Mouse (Mus musculus) cortical plate, adult 2 months (tissue): ENCODE data around the gene Dnpep. TPM values are rescaled to one million over a fixed set of nuclear protein-coding genes. Genes with fewer than 3 reads are reported as not detected.

Experiments used
- H3K27ac ChIP-seq: fragments of 200-500 bp; 2 replicates; pipeline ENCODE4 v1.5.1; 2012; ENCODE audit warnings: low read length, control low read depth, inconsistent platforms; ENCODE audit not compliant: insufficient read depth
- H3K4me1 ChIP-seq: fragments of 200-500 bp; 2 replicates; pipeline ENCODE4 v1.6.1; 2011; ENCODE audit warnings: low read length; ENCODE audit not compliant: control insufficient read depth, insufficient read depth
- H3K4me3 ChIP-seq: fragments of 200-500 bp; 2 replicates; pipeline ENCODE4 v1.5.1; 2011; ENCODE audit warnings: mild to moderate bottlenecking, low read length, control low read depth; ENCODE audit not compliant: insufficient read depth
- CTCF ChIP-seq: fragments of 200-500 bp; IDR thresholded peaks from 2 replicates; pipeline ENCODE4 v1.5.1; 2011; ENCODE audit warnings: mild to moderate bottlenecking, control low read depth, low read length; ENCODE audit not compliant: insufficient read depth; ENCODE audit errors: extremely low read depth
- POLR2A ChIP-seq: fragments of 200-500 bp; IDR thresholded peaks from 2 replicates; pipeline ENCODE4 v1.6.1; 2011; ENCODE audit warnings: mild to moderate bottlenecking, low read length, control low read depth; ENCODE audit not compliant: insufficient read depth; ENCODE audit errors: extremely low read depth
- polyA plus RNA-seq: library from polyadenylated mRNA; depleted of rRNA; stranded (reverse); fragments of >200 nt; gene quantifications from 2 replicates; pipeline ENCODE4 v1.2.3, GENCODE M21; 2012

Dnpep gene
- polyA plus RNA-seq, 1 experiment, result 74.4 TPM

DNA sequence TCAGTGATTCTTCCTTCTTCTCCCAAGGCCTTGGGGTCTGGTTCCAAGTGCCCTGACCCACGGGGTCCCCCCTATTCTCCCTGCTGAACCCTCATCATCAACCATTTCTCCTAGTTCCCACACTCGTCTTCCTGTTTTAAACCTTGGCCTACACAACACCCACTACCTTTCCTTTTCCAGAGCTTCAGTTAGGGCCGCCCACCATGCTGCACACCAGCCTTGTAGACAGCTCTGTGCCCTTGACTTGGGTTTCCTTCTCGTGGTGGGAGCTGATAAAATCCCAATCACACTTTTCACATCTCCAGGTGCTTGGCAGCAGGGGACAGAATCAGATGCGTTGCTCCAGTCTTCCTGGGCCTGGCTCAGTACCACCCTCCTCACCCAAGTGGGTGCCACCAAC is 23.5 kb downstream of the Dnpep start:
- no peak overlapping the region for H3K4me3 ChIP-seq
- no peak overlapping the region for H3K27ac ChIP-seq
- TF ChIP-seq POLR2A, result no peak
- TF ChIP-seq CTCF, result no peak
- peaks cover 3% of the 10 kb centered on the region for H3K4me1 ChIP-seq

DNA sequence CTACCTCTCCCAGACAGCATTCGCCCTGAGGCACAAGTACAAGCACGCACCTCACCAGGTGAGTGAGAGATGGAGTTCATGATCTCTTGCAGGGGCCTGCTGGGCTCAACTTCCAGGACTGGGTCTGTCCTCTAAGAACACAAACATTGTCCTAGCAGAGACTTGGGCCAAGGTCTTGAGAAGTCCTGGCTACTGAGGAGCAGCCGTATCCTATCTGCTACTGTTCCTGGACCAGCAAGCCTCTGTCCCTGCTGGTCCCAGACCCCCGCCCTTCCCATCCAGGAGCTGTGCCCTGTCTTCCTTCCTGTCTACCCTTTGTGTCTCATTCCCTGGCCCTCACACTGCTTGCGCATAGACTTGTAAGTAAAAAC is 24.5 kb downstream of the Dnpep start:
- H3K4me1 ChIP-seq, result peaks cover 5% of the 10 kb centered on the region
- H3K4me3 ChIP-seq, result no peak overlapping the region
- no peak overlapping the region for H3K27ac ChIP-seq
- TF ChIP-seq CTCF (no peak), POLR2A (no peak)

DNA sequence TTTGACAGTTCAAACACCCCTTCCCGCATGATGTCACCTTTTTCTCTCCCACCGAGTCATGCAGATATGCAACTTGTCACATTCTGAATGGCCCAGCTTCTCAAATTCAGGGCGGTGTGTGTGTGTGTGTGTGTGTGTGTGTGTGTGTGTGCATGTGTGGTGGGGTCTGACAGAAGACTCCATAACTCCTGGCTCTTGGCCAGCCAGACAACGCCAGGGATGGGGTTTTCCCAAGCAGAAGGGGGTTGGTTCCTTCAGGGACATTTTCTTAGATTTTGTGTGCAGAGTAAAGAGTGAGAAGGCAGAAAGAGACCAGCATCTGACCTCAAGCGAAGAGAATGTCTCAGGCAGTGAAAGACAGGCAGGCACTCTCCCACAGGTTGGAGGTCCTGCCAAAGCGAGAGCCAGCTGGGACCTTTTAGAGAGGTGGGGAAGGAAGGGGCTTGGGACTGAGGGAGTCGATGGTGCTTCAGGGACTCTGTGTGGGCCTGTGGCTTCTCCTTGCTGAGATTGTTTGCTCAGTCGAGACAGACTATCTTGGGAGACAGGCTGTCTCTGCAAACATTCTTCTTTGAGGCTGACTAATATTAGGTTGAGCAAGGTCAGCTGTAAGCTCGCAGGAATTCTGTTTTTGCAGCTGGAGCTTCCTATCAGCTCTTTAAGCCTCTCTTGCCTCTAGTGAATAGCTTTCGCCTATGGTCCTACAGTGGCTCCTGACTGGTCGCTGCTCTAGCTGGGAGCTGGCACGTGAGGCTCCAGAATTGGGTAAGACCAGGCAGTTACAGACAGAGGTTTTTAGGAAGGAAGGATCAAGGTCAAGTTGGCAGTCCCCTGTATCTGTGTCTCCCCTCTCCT is 25.1 kb downstream of the Dnpep start:
- Histone ChIP-seq H3K27ac (no peak overlapping the region), H3K4me3 (no peak overlapping the region), H3K4me1 (peaks cover 8% of the 10 kb centered on the region)
- TF ChIP-seq CTCF (no peak), POLR2A (no peak)

DNA sequence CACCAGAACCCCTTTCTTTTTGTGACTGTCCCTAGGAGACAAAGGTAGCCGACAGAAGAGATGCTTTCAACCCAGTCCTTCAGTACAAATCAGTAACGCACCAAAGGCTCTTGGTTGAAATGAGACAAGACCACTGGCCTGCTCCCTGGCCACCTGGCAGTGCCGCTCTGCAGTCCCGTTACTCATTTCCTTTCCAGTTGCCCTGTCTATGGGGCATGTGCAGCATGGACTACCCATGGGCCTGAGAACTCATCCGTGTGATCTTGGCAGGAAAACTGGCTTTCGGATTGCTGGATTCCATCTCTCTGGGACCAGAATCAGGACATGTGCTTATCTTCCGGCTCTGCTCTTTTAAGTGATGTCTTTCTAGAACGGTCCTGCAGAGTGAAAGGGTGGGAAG is 26.5 kb downstream of the Dnpep start:
- Histone ChIP-seq H3K4me3 (no peak overlapping the region), H3K4me1 (peaks cover 8% of the 10 kb centered on the region), H3K27ac (no peak overlapping the region)
- TF ChIP-seq CTCF, result no peak
- TF ChIP-seq POLR2A, result no peak

DNA sequence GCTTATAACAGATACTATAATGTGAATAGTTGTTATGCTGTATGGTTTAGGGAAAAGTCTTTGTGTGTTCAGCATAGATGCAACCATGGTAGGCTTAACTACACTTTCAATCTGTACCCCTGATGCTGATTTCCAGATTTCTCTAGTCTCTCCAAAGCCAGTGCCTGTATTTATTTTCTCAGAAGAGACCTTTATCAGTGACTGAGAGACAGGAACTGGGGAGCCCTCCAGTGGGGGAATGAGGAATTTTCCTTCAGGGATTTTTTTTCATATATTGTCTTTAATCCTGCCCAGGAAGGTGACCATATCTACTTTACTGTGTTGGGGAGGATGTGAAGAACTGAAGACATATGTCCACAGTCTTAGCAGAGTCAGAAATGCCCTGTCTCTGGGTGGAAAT is 27.2 kb downstream of the Dnpep start:
- no peak overlapping the region for H3K27ac ChIP-seq
- peaks cover 6% of the 10 kb centered on the region for H3K4me1 ChIP-seq
- H3K4me3 ChIP-seq, result no peak overlapping the region
- TF ChIP-seq POLR2A (no peak), CTCF (peak; percentile 33; the same call in 1 of the 2 replicates)

DNA sequence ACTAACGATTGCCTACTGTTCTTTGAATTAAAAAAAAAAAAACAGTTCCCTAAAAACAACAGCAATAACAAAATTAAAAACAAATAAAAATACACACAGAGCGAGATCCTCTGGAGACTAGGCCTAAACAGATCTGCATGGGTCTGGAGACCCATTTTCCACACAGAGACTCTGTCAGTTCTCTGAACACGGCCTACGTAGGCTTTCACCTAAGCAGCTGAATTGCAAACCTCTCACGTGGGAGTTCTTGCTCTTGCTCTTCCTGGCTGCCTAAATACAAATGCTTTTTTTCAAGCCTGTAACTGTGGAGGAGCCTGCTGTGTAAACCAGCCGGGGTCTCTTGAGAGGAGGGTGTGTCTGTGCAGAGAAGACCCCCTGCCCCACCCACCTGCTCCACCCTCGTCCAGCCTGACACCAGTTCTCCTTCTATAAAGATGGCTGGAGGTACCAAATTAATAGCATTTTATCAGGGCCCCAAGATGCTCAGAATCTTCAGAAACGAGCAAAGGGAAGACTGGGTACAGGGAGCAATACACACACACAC is 27.8 kb downstream of the Dnpep start:
- Histone ChIP-seq H3K4me3 (no peak overlapping the region), H3K27ac (peak overlapping the region; percentile 76), H3K4me1 (peaks cover 6% of the 10 kb centered on the region)
- TF ChIP-seq CTCF (no peak), POLR2A (no peak)

DNA sequence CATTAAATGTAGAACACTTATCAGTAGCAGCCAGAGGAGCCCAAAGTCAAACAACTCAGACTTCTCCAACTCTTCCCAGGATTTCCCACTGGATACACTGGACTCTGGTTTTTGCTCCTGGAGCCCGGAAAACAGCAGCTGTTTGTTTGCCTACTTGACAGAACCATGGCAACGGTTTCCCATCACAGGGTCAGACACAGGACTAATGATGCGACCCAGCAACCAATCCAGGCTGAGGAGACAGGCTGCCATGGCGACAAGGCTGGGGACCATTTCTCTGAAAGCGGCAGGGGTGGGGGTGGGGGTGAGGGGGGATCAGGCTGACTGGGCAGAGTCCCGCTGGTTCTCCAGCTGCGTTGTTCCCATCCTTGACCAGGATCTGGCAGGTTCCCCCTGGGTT is 28.4 kb downstream of the Dnpep start:
- H3K4me3 ChIP-seq, result no peak overlapping the region
- TF ChIP-seq POLR2A (no peak), CTCF (no peak)
- H3K27ac ChIP-seq, result no peak overlapping the region
- peaks cover 6% of the 10 kb centered on the region for H3K4me1 ChIP-seq

DNA sequence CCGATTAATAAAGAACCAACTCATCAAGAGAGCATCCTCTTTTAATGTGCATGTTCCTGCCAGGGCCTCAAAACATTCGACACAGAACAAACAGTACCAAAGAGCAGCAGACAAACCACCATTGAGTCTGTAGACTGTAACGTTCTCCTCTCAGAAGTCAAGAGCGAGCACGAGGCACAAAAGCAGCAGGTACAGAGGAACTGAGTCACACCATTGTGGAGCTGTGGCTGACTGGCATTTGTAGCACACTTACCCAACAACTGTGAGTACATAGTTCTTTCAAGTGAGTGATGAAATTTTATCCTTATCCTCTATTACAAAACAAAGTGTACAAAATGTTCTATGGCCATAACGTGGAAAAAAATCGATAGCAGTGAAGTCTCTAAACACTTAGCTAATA is 32.9 kb downstream of the Dnpep start:
- Histone ChIP-seq H3K27ac (no peak overlapping the region), H3K4me3 (no peak overlapping the region), H3K4me1 (peaks cover 6% of the 10 kb centered on the region; the same call in 1 of the 2 replicates)
- TF ChIP-seq POLR2A, result no peak

DNA sequence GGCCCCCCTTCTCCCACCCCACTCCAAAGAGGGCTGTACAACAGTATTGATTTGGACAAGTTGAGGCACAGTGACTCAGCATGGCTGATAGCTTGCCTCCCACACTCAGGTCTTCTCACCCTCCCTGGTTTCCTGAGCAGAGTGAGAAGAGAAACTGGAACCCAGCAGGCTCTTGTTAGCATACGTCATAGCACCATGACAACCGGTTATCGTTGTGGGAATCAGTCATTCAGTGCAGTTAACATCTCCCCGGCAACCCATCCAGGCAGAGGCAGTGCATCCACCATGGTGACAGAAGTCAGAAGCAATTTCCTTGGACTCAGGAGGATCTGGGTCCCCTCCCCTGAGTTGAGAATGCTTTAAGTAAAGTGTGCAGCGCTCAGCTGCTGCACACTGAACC is 34.8 kb downstream of the Dnpep start:
- peaks cover 1% of the 10 kb centered on the region; the same call in 1 of the 2 replicates for H3K4me1 ChIP-seq
- no peak overlapping the region; the same call in 1 of the 2 replicates for H3K27ac ChIP-seq
- H3K4me3 ChIP-seq, result no peak overlapping the region
- TF ChIP-seq POLR2A, result peak; percentile 60
- TF ChIP-seq CTCF, result no peak

DNA sequence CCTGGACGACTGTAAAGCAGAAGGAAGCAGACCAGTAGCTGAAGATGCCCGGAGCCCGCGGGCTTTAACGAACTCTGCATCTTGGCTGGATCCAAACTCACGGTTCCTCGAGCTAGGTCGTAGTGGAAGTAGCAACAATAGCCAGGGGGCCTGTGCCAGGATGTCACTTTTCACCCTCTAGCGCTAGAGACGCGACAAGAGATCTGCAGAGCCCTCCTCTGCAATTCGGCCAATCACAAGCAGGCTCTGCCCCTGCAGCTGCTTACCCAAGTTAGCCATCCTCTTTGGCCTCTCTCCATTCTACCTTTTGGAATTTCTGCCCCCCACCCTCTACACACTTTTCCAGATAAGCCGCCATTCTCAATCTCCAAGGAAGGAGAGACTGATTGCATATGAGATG is 39.6 kb downstream of the Dnpep start, which contains the start of gene Resp18:
Resp18 (minus strand) TSS at position 188 of the 400 bp plus-strand sequence.
- H3K27ac ChIP-seq, result no peak within 1 kb of the TSS
- H3K4me1 ChIP-seq, result no peaks in the 10 kb centered on the region
- H3K4me3 ChIP-seq, result peak within 1 kb of the TSS; percentile 39
- TF ChIP-seq CTCF (no peak), POLR2A (peak; percentile 44; the same call in 1 of the 2 replicates)
